Mouse (Mus musculus) heart, embryonic 12.5 days (tissue): Measurements from ENCODE around the gene Ralgps2. TPM values are rescaled to one million over a fixed set of nuclear protein-coding genes. Genes with fewer than 3 reads are reported as not detected.
A peak's percentile ranks its signal among the peaks of the same experiment; 100 is the strongest.

ENCODE experiments used
- ATAC-seq: fragments of 200-750 bp; cut with Nextera tagmentation; 2 replicates; pipeline ENCODE4 v1.8.0; 2017; ENCODE audit warnings: moderate TSS enrichment, moderate library complexity; ENCODE audit not compliant: insufficient number of reproducible peaks, low FRiP score
- H3K27ac ChIP-seq: fragments of 300-500 bp; sonication (generic); 2 replicates; pipeline ENCODE4 v1.5.1; 2016; ENCODE audit warnings: mild to moderate bottlenecking, moderate library complexity; ENCODE audit not compliant: poor library complexity, severe bottlenecking
- H3K27me3 ChIP-seq: fragments of 300-500 bp; sonication (generic); replicated peaks from 2 replicates; pipeline ENCODE4 v1.6.1; 2016; ENCODE audit warnings: mild to moderate bottlenecking, moderate library complexity
- H3K36me3 ChIP-seq: fragments of 300-500 bp; sonication (generic); 2 replicates; pipeline ENCODE4 v1.6.1; 2016; ENCODE audit warnings: mild to moderate bottlenecking, moderate library complexity
- H3K4me1 ChIP-seq: fragments of 300-500 bp; sonication (generic); replicated peaks from 2 replicates; pipeline ENCODE4 v1.6.1; 2016; ENCODE audit warnings: mild to moderate bottlenecking
- H3K4me2 ChIP-seq: fragments of 300-500 bp; sonication (generic); 2 replicates; pipeline ENCODE4 v1.6.1; 2016; ENCODE audit warnings: mild to moderate bottlenecking, moderate library complexity
- H3K4me3 ChIP-seq: fragments of 300-500 bp; sonication (generic); 2 replicates; pipeline ENCODE4 v1.5.1; 2016; ENCODE audit warnings: mild to moderate bottlenecking
- H3K9ac ChIP-seq: fragments of 300-500 bp; sonication (generic); 2 replicates; pipeline ENCODE4 v1.6.1; 2016; ENCODE audit warnings: mild to moderate bottlenecking, moderate library complexity
- H3K9me3 ChIP-seq: fragments of 300-500 bp; sonication (generic); replicated peaks from 2 replicates; pipeline ENCODE4 v1.6.1; 2016; ENCODE audit warnings: mild to moderate bottlenecking, moderate library complexity
- WGBS: fragments of 180-500 bp; shearing (Covaris S2); methylation state at CpG from one replicate; pipeline ENCODE4 v1.1.7; 2016; 5-methylcytosine and 5-hydroxymethylcytosine counted together
- polyA plus RNA-seq: library from polyadenylated mRNA; unstranded; fragments of >200 nt; fragmentation: Nextera tagmentation; extraction: Ambion mirVana; gene quantifications from 2 replicates; pipeline ENCODE4 v1.2.1, GENCODE M21; 2016

Gene Ralgps2
- polyA plus RNA-seq, 1 experiment from 2014 or later, result 59.2 TPM

DNA sequence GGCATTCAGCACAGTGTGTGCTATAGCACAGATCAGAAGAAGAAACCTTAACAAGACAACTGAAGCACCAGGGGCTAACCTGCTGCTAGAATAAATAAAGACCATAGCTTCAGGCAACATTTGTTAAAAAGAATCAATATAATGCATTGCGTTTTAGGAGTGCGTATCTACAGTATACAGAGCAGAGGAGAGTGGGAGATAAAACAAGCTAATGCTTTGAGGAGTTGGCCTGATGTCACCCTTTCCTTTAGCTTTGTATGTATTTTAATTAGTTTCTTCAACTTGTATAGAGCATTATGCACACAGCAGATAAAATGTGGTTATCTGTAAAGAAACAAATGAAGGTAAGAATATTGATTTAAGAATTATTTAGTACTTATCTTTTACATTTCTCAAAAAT lies 82.8 kb downstream of the Ralgps2 start:
- 0 out of 2 replicates have a peak, but pooled peaks cover 3% of the 10 kb centered on the region for H3K4me1 ChIP-seq
- no peak overlapping the region for H3K27ac ChIP-seq
- 84% methylated on average over 2 of the region's 2 CpGs for WGBS
- ATAC-seq, result no peak
- no peaks in the 10 kb centered on the region for H3K9me3 ChIP-seq
- H3K27me3 ChIP-seq, result no peaks in the 10 kb centered on the region
- H3K4me2 ChIP-seq, result no peak overlapping the region
- no peak overlapping the region for H3K9ac ChIP-seq
- H3K36me3 ChIP-seq, result no peaks in the 10 kb centered on the region
- H3K4me3 ChIP-seq, result no peak overlapping the region

DNA sequence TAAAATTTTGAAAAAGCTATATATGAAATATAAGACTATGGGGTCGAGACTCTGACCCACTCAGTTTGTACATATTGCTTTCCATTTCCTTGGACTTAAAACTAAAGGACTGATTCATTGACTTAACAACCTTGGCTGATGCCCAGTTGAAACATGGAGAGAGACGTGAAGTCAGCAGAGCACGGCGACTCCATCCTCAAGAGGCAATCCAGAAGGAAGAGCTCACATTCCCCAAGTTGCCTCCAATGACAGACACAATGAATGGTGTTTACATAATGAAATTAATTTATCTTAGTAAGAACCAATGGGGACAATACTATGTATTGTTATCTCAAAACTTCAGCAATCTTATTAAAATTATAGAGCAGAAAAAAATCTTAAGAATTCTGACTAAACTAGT lies 84.9 kb downstream of the Ralgps2 start:
- Histone ChIP-seq H3K27me3 (no peaks in the 10 kb centered on the region), H3K9ac (no peak overlapping the region), H3K27ac (no peak overlapping the region), H3K4me2 (no peak overlapping the region), H3K36me3 (no peaks in the 10 kb centered on the region), H3K4me3 (no peak overlapping the region), H3K9me3 (no peaks in the 10 kb centered on the region), H3K4me1 (0 out of 2 replicates have a peak, but pooled peaks cover 3% of the 10 kb centered on the region)
- WGBS, result 86% methylated on average over 4 of the region's 4 CpGs
- no peak for ATAC-seq

DNA sequence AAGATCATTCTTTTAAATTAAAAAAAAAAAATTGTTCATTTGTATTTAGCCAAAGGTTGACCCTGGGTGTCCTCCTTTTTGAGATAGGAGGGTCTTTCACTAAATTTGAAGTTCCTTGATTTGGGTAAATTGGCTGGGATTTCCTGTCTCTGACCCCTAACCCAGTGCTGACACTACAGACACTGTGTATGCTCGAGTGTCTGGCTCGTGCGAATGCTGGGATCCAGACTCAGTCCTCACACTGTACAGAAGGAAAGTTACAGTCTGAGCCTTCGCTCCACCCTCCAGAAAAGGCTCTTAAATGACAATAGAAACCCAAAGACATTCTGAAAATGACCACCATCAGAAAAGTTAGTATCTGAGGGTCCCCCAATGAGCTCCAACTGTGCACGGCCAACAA lies 86.6 kb downstream of the Ralgps2 start:
- WGBS, result 72% methylated on average over 5 of the region's 5 CpGs
- H3K27ac ChIP-seq, result no peak overlapping the region
- H3K9ac ChIP-seq, result no peak overlapping the region
- H3K27me3 ChIP-seq, result no peaks in the 10 kb centered on the region
- no peak overlapping the region for H3K4me3 ChIP-seq
- 0 out of 2 replicates have a peak, but pooled peaks cover 3% of the 10 kb centered on the region for H3K4me1 ChIP-seq
- no peaks in the 10 kb centered on the region for H3K36me3 ChIP-seq
- ATAC-seq, result no peak
- no peak overlapping the region for H3K4me2 ChIP-seq
- no peaks in the 10 kb centered on the region for H3K9me3 ChIP-seq

DNA sequence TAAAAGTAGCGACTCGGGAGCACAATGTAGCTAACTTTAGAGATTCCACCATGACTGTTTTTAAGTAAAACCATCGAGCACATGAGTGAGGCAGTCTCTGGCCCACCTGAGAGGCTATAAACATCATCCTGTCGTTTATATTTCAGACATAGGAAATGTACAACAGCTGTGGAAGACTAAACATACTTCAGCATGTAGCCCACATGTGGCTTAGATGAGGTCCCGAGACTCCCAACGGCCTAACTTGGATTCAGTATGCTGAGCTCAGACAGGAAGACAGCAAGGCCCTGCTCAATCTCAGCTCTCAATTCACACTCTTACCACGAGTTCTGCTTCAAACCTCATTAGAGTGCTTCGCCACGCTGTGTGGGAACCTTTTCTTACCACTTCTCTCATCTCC lies 87.0 kb downstream of the Ralgps2 start:
- Histone ChIP-seq H3K36me3 (no peaks in the 10 kb centered on the region), H3K4me2 (no peak overlapping the region), H3K27ac (no peak overlapping the region), H3K4me3 (no peak overlapping the region), H3K9ac (no peak overlapping the region), H3K4me1 (peaks cover 3% of the 10 kb centered on the region; the same call in 1 of the 2 replicates), H3K27me3 (no peaks in the 10 kb centered on the region), H3K9me3 (no peaks in the 10 kb centered on the region)
- ATAC-seq, result no peak
- 61% methylated on average over 9 of the region's 9 CpGs for WGBS

DNA sequence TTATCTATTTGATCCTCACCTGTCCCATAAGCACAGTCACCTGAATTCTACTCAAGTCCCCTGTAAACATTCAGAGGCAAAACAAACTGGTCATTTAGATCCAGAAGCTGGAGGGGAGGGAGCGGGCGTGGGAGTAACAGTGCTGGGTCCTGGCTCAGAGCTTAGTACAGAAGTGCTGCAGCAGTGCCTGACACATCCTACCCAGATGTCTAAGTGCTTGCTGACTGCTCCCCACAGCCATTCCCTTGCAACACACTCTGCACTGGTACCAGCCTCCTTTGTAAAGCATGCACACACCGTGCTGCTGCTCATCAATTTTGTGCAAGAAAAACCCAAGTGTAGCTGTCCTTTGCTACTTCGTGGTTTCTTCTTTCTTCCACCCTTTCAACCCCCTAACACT lies 92.3 kb downstream of the Ralgps2 start:
- no peak overlapping the region for H3K27ac ChIP-seq
- no peaks in the 10 kb centered on the region for H3K27me3 ChIP-seq
- H3K9me3 ChIP-seq, result no peaks in the 10 kb centered on the region
- ATAC-seq, result no peak
- H3K4me2 ChIP-seq, result no peak overlapping the region
- no peak overlapping the region for H3K4me3 ChIP-seq
- 58% methylated on average over 4 of the region's 4 CpGs for WGBS
- no peaks in the 10 kb centered on the region for H3K36me3 ChIP-seq
- H3K4me1 ChIP-seq, result peaks cover 14% of the 10 kb centered on the region
- H3K9ac ChIP-seq, result no peak overlapping the region

DNA sequence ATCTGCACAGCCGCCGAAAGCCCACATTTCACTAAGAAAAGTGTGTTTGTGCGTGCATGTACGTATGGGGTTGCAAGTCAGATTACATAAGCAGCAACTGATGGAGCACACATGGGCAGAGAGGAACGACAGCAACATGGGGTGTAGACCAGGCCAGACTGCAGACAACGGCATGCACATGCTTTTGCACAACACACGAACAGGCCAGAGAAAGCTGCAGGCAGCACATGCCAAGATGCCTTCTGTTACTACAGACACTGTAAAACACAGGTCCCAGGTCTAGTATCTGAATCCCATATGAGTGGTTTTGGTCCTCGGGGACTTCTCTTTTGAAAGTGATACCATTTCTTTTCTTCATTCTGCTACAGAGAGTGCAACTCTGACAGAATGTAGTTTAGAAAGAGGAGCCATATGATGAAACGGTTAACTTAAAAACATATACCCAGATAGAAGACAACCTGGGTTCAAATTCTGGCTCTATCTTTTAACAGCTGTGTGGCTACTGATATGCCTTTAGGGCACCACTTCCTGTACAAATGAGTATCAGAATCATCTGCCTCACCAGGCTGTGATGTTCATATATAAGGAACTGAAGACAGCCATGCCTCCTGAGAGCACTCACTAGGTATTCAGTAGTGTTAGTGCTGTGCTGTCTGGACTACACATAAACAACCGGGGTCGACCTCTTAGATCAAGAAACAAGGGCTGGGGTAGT lies 97.6 kb downstream of the Ralgps2 start:
- no peak overlapping the region for H3K4me2 ChIP-seq
- H3K27ac ChIP-seq, result no peak overlapping the region

DNA sequence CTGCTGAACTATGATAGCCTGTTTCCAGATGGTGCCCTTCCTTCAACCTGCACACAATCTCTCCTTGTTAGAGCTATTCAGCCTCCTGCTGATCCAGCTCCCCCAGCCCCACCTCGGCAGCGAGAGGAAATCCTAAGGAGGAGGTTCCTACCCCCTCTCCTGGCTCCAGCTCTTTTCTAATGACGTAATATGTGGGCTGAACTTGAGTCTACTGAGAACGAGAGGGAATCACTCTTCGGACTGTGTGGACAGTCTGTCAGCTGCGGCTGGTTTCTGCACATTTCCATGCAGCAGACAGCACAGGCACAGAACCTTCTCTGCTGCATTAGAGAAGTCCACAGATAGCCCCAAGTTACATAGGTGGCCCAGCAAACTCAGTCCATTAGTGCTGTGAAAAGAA lies 100.7 kb downstream of the Ralgps2 start:
- Histone ChIP-seq H3K36me3 (no peaks in the 10 kb centered on the region), H3K9me3 (no peaks in the 10 kb centered on the region), H3K4me2 (peak overlapping the region; percentile 44), H3K9ac (no peak overlapping the region; the same call in 1 of the 2 replicates), H3K27ac (peak overlapping the region; percentile 64), H3K4me1 (peaks cover 30% of the 10 kb centered on the region), H3K27me3 (no peaks in the 10 kb centered on the region), H3K4me3 (no peak overlapping the region; the same call in 1 of the 2 replicates)
- 15% methylated on average over 6 of the region's 6 CpGs for WGBS
- peak; percentile 89 for ATAC-seq

More for the DNA sequence above, 97.6 kb downstream of the Ralgps2 start:
- H3K4me3 ChIP-seq, result no peak overlapping the region
- no peak overlapping the region for H3K9ac ChIP-seq
- no peaks in the 10 kb centered on the region for H3K36me3 ChIP-seq
- H3K27me3 ChIP-seq, result no peaks in the 10 kb centered on the region
- H3K4me1 ChIP-seq, result peaks cover 36% of the 10 kb centered on the region
- H3K9me3 ChIP-seq, result no peaks in the 10 kb centered on the region
- WGBS, result 72% methylated on average over 11 of the region's 11 CpGs
- no peak for ATAC-seq

DNA sequence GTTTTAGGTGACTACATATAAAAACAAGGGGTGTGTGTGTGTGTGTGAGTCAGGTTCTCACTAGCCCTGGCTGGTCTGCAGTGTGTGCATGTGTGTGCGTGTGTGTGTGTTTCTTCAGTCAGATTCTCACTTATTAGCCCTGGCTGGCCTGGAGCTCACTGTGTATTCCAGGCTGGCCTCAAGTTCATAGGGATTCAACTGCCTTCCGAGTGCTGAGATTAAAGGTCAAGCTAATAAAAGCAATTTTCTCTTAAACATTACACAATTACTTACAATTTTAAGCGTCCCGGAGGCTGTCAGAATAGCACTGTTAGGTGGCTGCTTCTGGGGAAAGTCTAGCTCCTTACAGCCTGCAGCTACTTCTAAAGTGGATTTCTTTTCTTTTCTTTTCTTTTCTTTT lies 101.2 kb downstream of the Ralgps2 start, which contains the start of gene Angptl1:
Gene Angptl1, plus strand, starts transcription at position 386 of the 400 bp plus-strand sequence.
- peaks cover 30% of the 10 kb centered on the region for H3K4me1 ChIP-seq
- no peak within 1 kb of the TSS; the same call in 1 of the 2 replicates for H3K9ac ChIP-seq
- no peak within 1 kb of the TSS; the same call in 1 of the 2 replicates for H3K4me3 ChIP-seq

DNA sequence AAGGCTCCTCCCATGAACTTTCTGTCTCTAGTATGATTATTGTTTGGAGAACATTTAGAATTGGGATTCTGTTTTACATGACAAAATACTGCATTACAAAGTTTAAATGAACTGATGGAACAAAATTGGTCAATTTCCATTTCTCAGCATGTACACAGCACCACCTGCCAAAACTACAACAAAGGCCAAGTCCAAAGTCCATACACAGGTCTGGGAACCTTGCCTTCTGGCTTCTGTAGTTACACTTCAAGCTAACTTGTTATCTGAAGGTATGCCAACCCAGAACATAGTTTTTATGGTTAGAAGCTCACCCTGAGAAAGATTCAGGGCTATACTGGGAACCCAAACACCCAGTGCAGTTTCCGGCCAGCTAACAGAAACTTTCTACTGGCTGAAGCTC lies 120.2 kb downstream of the Ralgps2 start:
- no peak overlapping the region for H3K4me3 ChIP-seq
- 84% methylated on average over 1 of the region's 1 CpGs for WGBS
- H3K4me2 ChIP-seq, result no peak overlapping the region
- no peak for ATAC-seq
- H3K27ac ChIP-seq, result no peak overlapping the region
- H3K4me1 ChIP-seq, result peaks cover 3% of the 10 kb centered on the region; the same call in 1 of the 2 replicates
- no peaks in the 10 kb centered on the region for H3K27me3 ChIP-seq
- peaks cover 42% of the 10 kb centered on the region for H3K36me3 ChIP-seq
- H3K9ac ChIP-seq, result no peak overlapping the region
- H3K9me3 ChIP-seq, result 0 out of 2 replicates have a peak, but pooled peaks cover 4% of the 10 kb centered on the region

More for the DNA sequence above, 101.2 kb downstream of the Ralgps2 start, which contains the start of gene Angptl1:
- WGBS, result 71% methylated on average over 4 of the region's 4 CpGs
- Histone ChIP-seq H3K36me3 (no peaks in the 10 kb centered on the region), H3K27ac (peak within 1 kb of the TSS; percentile 64), H3K9me3 (no peaks in the 10 kb centered on the region), H3K27me3 (no peaks in the 10 kb centered on the region), H3K4me2 (peak within 1 kb of the TSS; percentile 44)
- no peak for ATAC-seq

DNA sequence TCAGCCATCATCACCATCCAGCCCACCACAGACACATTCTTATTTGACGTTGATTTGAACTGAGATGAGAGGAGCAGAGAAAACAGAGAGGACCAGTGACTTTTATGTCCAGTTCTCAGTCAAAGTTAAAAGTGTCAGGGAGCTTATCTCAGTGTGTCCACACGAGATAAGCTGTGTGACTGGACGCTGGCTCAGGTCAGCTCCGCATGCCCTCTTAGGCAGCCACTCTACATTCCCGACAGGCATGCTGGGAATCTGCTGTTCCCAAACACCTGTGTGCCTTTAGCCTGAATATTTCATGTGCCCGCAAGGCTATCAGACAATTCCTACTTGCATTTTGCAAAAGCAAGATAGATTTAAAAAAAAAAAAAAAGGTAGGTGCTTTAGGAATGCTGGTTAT lies 125.9 kb downstream of the Ralgps2 start:
- 14% methylated on average over 6 of the region's 6 CpGs for WGBS
- H3K27me3 ChIP-seq, result no peaks in the 10 kb centered on the region
- no peak overlapping the region for H3K27ac ChIP-seq
- H3K4me3 ChIP-seq, result no peak overlapping the region
- peaks cover 9% of the 10 kb centered on the region for H3K4me1 ChIP-seq
- no peak overlapping the region for H3K9ac ChIP-seq
- H3K9me3 ChIP-seq, result 0 out of 2 replicates have a peak, but pooled peaks cover 4% of the 10 kb centered on the region
- H3K4me2 ChIP-seq, result 0 out of 2 replicates have a peak overlapping the region, but pooled peaks have one; percentile 26
- H3K36me3 ChIP-seq, result peaks cover 36% of the 10 kb centered on the region
- no peak for ATAC-seq

DNA sequence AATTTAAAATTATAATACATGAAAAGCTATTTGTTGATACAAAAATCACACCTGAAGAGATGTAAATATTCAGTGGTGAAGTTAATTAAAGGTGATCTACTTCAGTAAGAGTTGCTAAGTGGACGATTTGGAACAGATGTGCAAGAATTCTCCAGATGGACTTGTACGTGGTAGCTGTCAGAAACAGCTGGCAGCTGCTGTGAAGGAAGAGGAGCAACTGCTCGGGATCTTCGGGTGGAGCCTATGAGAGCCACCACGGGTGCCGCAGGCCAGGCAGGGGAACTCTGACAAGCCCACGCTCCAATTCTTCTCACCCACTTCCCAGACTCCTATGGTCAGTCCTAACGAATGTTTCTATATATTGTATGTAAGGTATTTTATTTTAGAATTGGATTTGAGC lies 126.7 kb downstream of the Ralgps2 start:
- no peak for ATAC-seq
- Histone ChIP-seq H3K27ac (no peak overlapping the region), H3K9me3 (0 out of 2 replicates have a peak, but pooled peaks cover 4% of the 10 kb centered on the region), H3K27me3 (no peaks in the 10 kb centered on the region), H3K4me2 (no peak overlapping the region), H3K9ac (no peak overlapping the region), H3K4me3 (no peak overlapping the region), H3K36me3 (peaks cover 34% of the 10 kb centered on the region), H3K4me1 (peaks cover 9% of the 10 kb centered on the region)
- 51% methylated on average over 8 of the region's 8 CpGs for WGBS
